Mouse (Mus musculus) heart, postnatal 0 days (tissue): ENCODE measurements around the gene Gpr176. TPM values are rescaled to one million over a fixed set of nuclear protein-coding genes. Genes with fewer than 3 reads are reported as not detected.

Experiments used
- ATAC-seq: fragments of 200-750 bp; cut with Nextera tagmentation; 2 replicates; pipeline ENCODE4 v1.8.0; 2017; ENCODE audit warnings: low read depth, moderate number of reproducible peaks, moderate library complexity; ENCODE audit not compliant: insufficient read depth
- DNase-seq: peaks from one replicate; pipeline ENCODE4 v3.0.0-alpha.2; 2016; ENCODE audit warnings: low spot score
- H3K27ac ChIP-seq: fragments of 300-500 bp; sonication (generic); 2 replicates; pipeline ENCODE4 v1.5.1; 2014; ENCODE audit warnings: low read depth, mild to moderate bottlenecking
- H3K27me3 ChIP-seq: fragments of 300-500 bp; sonication (generic); 2 replicates; pipeline ENCODE4 v1.6.1; 2014; ENCODE audit warnings: low read length, mixed read lengths; ENCODE audit not compliant: control insufficient read depth, insufficient read depth
- H3K36me3 ChIP-seq: fragments of 300-500 bp; sonication (generic); replicated peaks from 2 replicates; pipeline ENCODE4 v1.6.1; 2014; ENCODE audit warnings: low read length, mixed read lengths; ENCODE audit not compliant: control insufficient read depth, insufficient read depth
- H3K4me1 ChIP-seq: fragments of 300-500 bp; sonication (generic); 2 replicates; pipeline ENCODE4 v1.6.1; 2014; ENCODE audit warnings: antibody characterized with exemption; ENCODE audit not compliant: control insufficient read depth, insufficient read depth
- H3K4me2 ChIP-seq: fragments of 300-500 bp; sonication (generic); 2 replicates; pipeline ENCODE4 v1.6.1; 2014; ENCODE audit warnings: low read depth, mild to moderate bottlenecking, low read length, moderate library complexity
- H3K4me3 ChIP-seq: fragments of 300-500 bp; sonication (generic); 2 replicates; pipeline ENCODE4 v1.5.1; 2014; ENCODE audit warnings: low read depth, low read length
- H3K9ac ChIP-seq: fragments of 300-500 bp; sonication (generic); replicated peaks from 2 replicates; pipeline ENCODE4 v1.6.1; 2014; ENCODE audit warnings: low read depth, low read length, mixed read lengths
- H3K9me3 ChIP-seq: fragments of 300-500 bp; sonication (generic); replicated peaks from 2 replicates; pipeline ENCODE4 v1.6.1; 2016; ENCODE audit warnings: low read length; ENCODE audit not compliant: control insufficient read depth
- CTCF ChIP-seq: IDR thresholded peaks from 2 replicates; pipeline ENCODE4 v1.5.1; 2016; ENCODE audit warnings: antibody characterized with exemption, control low read depth, low read depth
- EP300 ChIP-seq: IDR thresholded peaks from 2 replicates; pipeline ENCODE4 v1.6.1; 2016; ENCODE audit warnings: antibody characterized with exemption, low read depth
- WGBS: fragments of 180-500 bp; shearing (Covaris S2); extraction: QIAGEN DNeasy Blood & Tissue Kit; methylation state at CpG from one replicate; pipeline ENCODE4 v1.1.7; 2014; 5-methylcytosine and 5-hydroxymethylcytosine counted together
- polyA plus RNA-seq: library from polyadenylated mRNA; unstranded; fragments of >200 nt; fragmentation: Nextera tagmentation; extraction: Ambion mirVana; gene quantifications from 2 replicates; pipeline ENCODE4 v1.2.1, GENCODE M21; 2015
- total RNA-seq: library from RNA; depleted of rRNA; stranded (reverse); fragments of >200 nt; gene quantifications from 2 replicates; pipeline ENCODE4 v1.2.3, GENCODE M21; 2014; ENCODE audit warnings: low replicate concordance

The Gpr176 gene
- total and polyA plus RNA-seq, 2 experiments from 2014 or later, result 0.27 to 0.31 TPM

GRCm38 (mm10) chr2:118307561-118307960, 65.7 kb downstream of the Gpr176 start:
- WGBS, result 63% methylated on average over 8 of the region's 8 CpGs
- H3K4me1 ChIP-seq, result no peaks in the 10 kb centered on the region
- H3K9me3 ChIP-seq, result no peaks in the 10 kb centered on the region
- ATAC-seq (no peak), DNase-seq (no peak)
- TF ChIP-seq EP300, result no peak
- no peak for TF ChIP-seq CTCF
- no peak overlapping the region for H3K4me2 ChIP-seq
- H3K9ac ChIP-seq, result no peak overlapping the region
- H3K4me3 ChIP-seq, result no peak overlapping the region
- no peaks in the 10 kb centered on the region for H3K27me3 ChIP-seq
- no peak overlapping the region for H3K27ac ChIP-seq
- no peaks in the 10 kb centered on the region for H3K36me3 ChIP-seq

- H3K9me3 ChIP-seq, result no peaks in the 10 kb centered on the region
- TF ChIP-seq CTCF, result no peak
- WGBS, result 67% methylated on average over 2 of the region's 2 CpGs
- H3K27ac ChIP-seq, result no peak overlapping the region
- H3K9ac ChIP-seq, result no peak overlapping the region
- no peaks in the 10 kb centered on the region for H3K4me1 ChIP-seq
- H3K36me3 ChIP-seq, result no peaks in the 10 kb centered on the region
- H3K4me3 ChIP-seq, result no peak overlapping the region
- no peaks in the 10 kb centered on the region for H3K27me3 ChIP-seq
- no peak overlapping the region for H3K4me2 ChIP-seq
- ATAC-seq (no peak), DNase-seq (no peak)
Measured at GRCm38 (mm10) chr2:118306966-118307365, 66.3 kb downstream of the Gpr176 start.

GRCm38 (mm10) chr2:118306522-118306895, 66.7 kb downstream of the Gpr176 start:
- no peak for ATAC-seq
- 53% methylated on average over 3 of the region's 3 CpGs for WGBS
- TF ChIP-seq EP300 (no peak), CTCF (no peak)

GRCm38 (mm10) chr2:118305827-118306521, 67.2 kb downstream of the Gpr176 start:
- Histone ChIP-seq H3K27me3 (no peaks in the 10 kb centered on the region), H3K4me1 (no peaks in the 10 kb centered on the region), H3K4me3 (no peak overlapping the region), H3K4me2 (no peak overlapping the region), H3K9me3 (no peaks in the 10 kb centered on the region), H3K27ac (no peak overlapping the region), H3K36me3 (no peaks in the 10 kb centered on the region), H3K9ac (no peak overlapping the region)
- ATAC-seq (no peak), DNase-seq (no peak)
- WGBS, result 71% methylated on average over 7 of the region's 7 CpGs
- TF ChIP-seq CTCF (no peak), EP300 (no peak)

More at GRCm38 (mm10) chr2:118306522-118306895, 66.7 kb downstream of the Gpr176 start:
- no peak overlapping the region for H3K9ac ChIP-seq
- H3K27me3 ChIP-seq, result no peaks in the 10 kb centered on the region
- DNase-seq, result no peak
- H3K36me3 ChIP-seq, result no peaks in the 10 kb centered on the region
- no peaks in the 10 kb centered on the region for H3K4me1 ChIP-seq
- H3K9me3 ChIP-seq, result no peaks in the 10 kb centered on the region
- no peak overlapping the region for H3K4me3 ChIP-seq
- H3K4me2 ChIP-seq, result no peak overlapping the region
- no peak overlapping the region for H3K27ac ChIP-seq

- DNase-seq, result no peak
- no peaks in the 10 kb centered on the region for H3K9me3 ChIP-seq
- WGBS, result 67% methylated on average over 4 of the region's 4 CpGs
Measured at GRCm38 (mm10) chr2:118303456-118303855, 69.8 kb downstream of the Gpr176 start.

GRCm38 (mm10) chr2:118301656-118302055, 71.6 kb downstream of the Gpr176 start:
- H3K4me2 ChIP-seq, result no peak overlapping the region
- H3K4me3 ChIP-seq, result no peak overlapping the region
- no peaks in the 10 kb centered on the region for H3K36me3 ChIP-seq
- ATAC-seq (no peak), DNase-seq (no peak)
- no peaks in the 10 kb centered on the region; the same call in 1 of the 2 replicates for H3K4me1 ChIP-seq
- 71% methylated on average over 2 of the region's 2 CpGs for WGBS
- no peaks in the 10 kb centered on the region for H3K9me3 ChIP-seq
- H3K27ac ChIP-seq, result no peak overlapping the region
- no peaks in the 10 kb centered on the region for H3K27me3 ChIP-seq
- TF ChIP-seq EP300, result no peak
- no peak for TF ChIP-seq CTCF
- H3K9ac ChIP-seq, result no peak overlapping the region

More at GRCm38 (mm10) chr2:118303456-118303855, 69.8 kb downstream of the Gpr176 start:
- TF ChIP-seq CTCF (no peak), EP300 (no peak)
- Histone ChIP-seq H3K27ac (no peak overlapping the region), H3K27me3 (no peaks in the 10 kb centered on the region), H3K4me1 (no peaks in the 10 kb centered on the region), H3K9ac (no peak overlapping the region), H3K4me3 (no peak overlapping the region), H3K4me2 (no peak overlapping the region), H3K36me3 (no peaks in the 10 kb centered on the region)
- ATAC-seq, result no peak
